In genomic region chr3:157268742-157269141, GRCm38 (mm10) we compare ENCODE assay signal across 16 mouse cellular contexts.
DNase-seq lines count a peak whose midpoint lies in the region; ATAC-seq and TF ChIP-seq lines count a peak whose summit lies in the region.
"Had no signal": no experiment of that assay in that cellular context is flagged by ENCODE, and none has a peak within 500 bp of the region (broad histone marks: within the 10 kb centered on the region; RNA-seq: fewer than 3 reads in every experiment).

No protein-coding gene starts in this region.

- H3K36me3 ChIP-seq in liver, embryonic 14.5 days (replicated peaks; ENCODE audit: control insufficient read depth, insufficient read depth, low read depth), result no peaks in the 10 kb centered on the region
- no peaks in the 10 kb centered on the region for H3K36me3 ChIP-seq in liver, embryonic 12.5 days
- no peaks in the 10 kb centered on the region for H3K36me3 ChIP-seq in ES-Bruce4 (ENCODE audit: control insufficient read depth, insufficient read depth, low read length, poor library complexity, severe bottlenecking)
- H3K36me3 ChIP-seq: embryonic facial prominence, embryonic 13.5 days; hindbrain, embryonic 12.5 days; limb, embryonic 15.5 days; lung, embryonic 15.5 days; midbrain, embryonic 13.5 days had no signal

- TF ChIP-seq POLR2A in cerebellum, adult 2 months (IDR thresholded peaks at IDR 0.05; ENCODE audit: borderline replicate concordance, insufficient read depth, low read length), result no peak
- no peak for TF ChIP-seq POLR2A in ES-Bruce4 (IDR thresholded peaks at IDR 0.05; ENCODE audit: insufficient read depth, low read length)
- no peak for TF ChIP-seq POLR2A in embryonic fibroblast, embryonic 13.5 days (IDR thresholded peaks at IDR 0.05; ENCODE audit: low read depth, low read length)

- TF ChIP-seq EP300 in liver, embryonic 14.5 days (IDR thresholded peaks at IDR 0.05; ENCODE audit: low read depth), result no peak
- no peak for TF ChIP-seq EP300 in ES-Bruce4 (IDR thresholded peaks at IDR 0.05; ENCODE audit: insufficient read depth, low read depth, low read length)

- WGBS in cerebellum, adult 2 months, result 75% methylated on average over 4 of the region's 4 CpGs
- 51% methylated on average over 4 of the region's 4 CpGs for WGBS in liver, embryonic 14.5 days (ENCODE audit: insufficient replicate concordance)
- WGBS in liver, embryonic 12.5 days (ENCODE audit: insufficient replicate concordance), result 48% methylated on average over 4 of the region's 4 CpGs

- TF ChIP-seq CTCF in cerebellum, adult 2 months (IDR thresholded peaks at IDR 0.05; ENCODE audit: borderline replicate concordance, insufficient read depth, low read depth, low read length), result peak; percentile 11; the same call in 1 of the 2 replicates
- TF ChIP-seq CTCF in liver, embryonic 14.5 days (IDR thresholded peaks at IDR 0.05; ENCODE audit: low read depth), result peak; percentile 27; the same call in 1 of the 2 replicates
- TF ChIP-seq CTCF in ES-Bruce4 (IDR thresholded peaks at IDR 0.05; ENCODE audit: low read depth, low read length), result peak; percentile 70
- TF ChIP-seq CTCF in embryonic fibroblast, embryonic 13.5 days (IDR thresholded peaks at IDR 0.05; ENCODE audit: borderline replicate concordance, insufficient read depth, low read length), result peak; percentile 1; the same call in 1 of the 2 replicates

- no peaks in the 10 kb centered on the region for H3K9me3 ChIP-seq in liver, embryonic 14.5 days (ENCODE audit: control insufficient read depth, low read length)
- no peaks in the 10 kb centered on the region for H3K9me3 ChIP-seq in liver, embryonic 12.5 days (replicated peaks)
- no peaks in the 10 kb centered on the region for H3K9me3 ChIP-seq in ES-Bruce4 (replicated peaks; ENCODE audit: control insufficient read depth, insufficient read depth, low read length, poor library complexity, severe bottlenecking)
- H3K9me3 ChIP-seq: embryonic facial prominence, embryonic 13.5 days; hindbrain, embryonic 12.5 days; limb, embryonic 15.5 days; lung, embryonic 15.5 days; midbrain, embryonic 13.5 days had no signal

- no peaks in the 10 kb centered on the region for H3K4me1 ChIP-seq in cerebellum, adult 2 months (ENCODE audit: control insufficient read depth, insufficient read depth, low read length)
- no peaks in the 10 kb centered on the region for H3K4me1 ChIP-seq in liver, embryonic 14.5 days (replicated peaks; ENCODE audit: control insufficient read depth in 2 of 2, insufficient read depth in 2 of 2, low read length in 1 of 2)
- H3K4me1 ChIP-seq in liver, embryonic 12.5 days, result no peaks in the 10 kb centered on the region
- H3K4me1 ChIP-seq in ES-Bruce4 (ENCODE audit: control insufficient read depth, insufficient read depth, low read length), result no peaks in the 10 kb centered on the region
- no peaks in the 10 kb centered on the region for H3K4me1 ChIP-seq in embryonic fibroblast, embryonic 13.5 days (ENCODE audit: control insufficient read depth, insufficient read depth, low read length)
- H3K4me1 ChIP-seq: embryonic facial prominence, embryonic 13.5 days; hindbrain, embryonic 12.5 days; limb, embryonic 15.5 days; lung, embryonic 15.5 days; midbrain, embryonic 13.5 days had no signal

- H3K9ac ChIP-seq in liver, embryonic 14.5 days (replicated peaks), result no peak overlapping the region
- H3K9ac ChIP-seq in liver, embryonic 12.5 days, result no peak overlapping the region
- no peak overlapping the region for H3K9ac ChIP-seq in ES-Bruce4 (ENCODE audit: low read depth, poor library complexity, severe bottlenecking)
- H3K9ac ChIP-seq: embryonic facial prominence, embryonic 13.5 days; hindbrain, embryonic 12.5 days; limb, embryonic 15.5 days; lung, embryonic 15.5 days; midbrain, embryonic 13.5 days had no signal

- no peak overlapping the region for H3K4me2 ChIP-seq in liver, embryonic 14.5 days (ENCODE audit: low read depth)
- H3K4me2 ChIP-seq in liver, embryonic 12.5 days, result no peak overlapping the region
- H3K4me2 ChIP-seq: embryonic facial prominence, embryonic 13.5 days; hindbrain, embryonic 12.5 days; limb, embryonic 15.5 days; lung, embryonic 15.5 days; midbrain, embryonic 13.5 days had no signal

- H3K4me3 ChIP-seq in cerebellum, adult 2 months (replicated peaks; ENCODE audit: insufficient read depth, low read depth, low read length), result no peak overlapping the region
- no peak overlapping the region for H3K4me3 ChIP-seq in liver, embryonic 14.5 days (ENCODE audit: insufficient read depth in 1 of 2, low read depth in 2 of 2, low read length in 2 of 2)
- H3K4me3 ChIP-seq in liver, embryonic 12.5 days, result no peak overlapping the region
- H3K4me3 ChIP-seq in ES-Bruce4 (ENCODE audit: low read depth, low read length), result no peak overlapping the region
- H3K4me3 ChIP-seq in embryonic fibroblast, embryonic 13.5 days (ENCODE audit: insufficient read depth, low read length), result no peak overlapping the region
- H3K4me3 ChIP-seq: embryonic facial prominence, embryonic 13.5 days; hindbrain, embryonic 12.5 days; limb, embryonic 15.5 days; lung, embryonic 15.5 days; midbrain, embryonic 13.5 days had no signal

- H3K27me3 ChIP-seq in cerebellum, adult 2 months (ENCODE audit: control insufficient read depth, insufficient read depth, low read length), result no peaks in the 10 kb centered on the region
- H3K27me3 ChIP-seq in liver, embryonic 14.5 days (ENCODE audit: control insufficient read depth, insufficient read depth, low read length), result no peaks in the 10 kb centered on the region
- no peaks in the 10 kb centered on the region for H3K27me3 ChIP-seq in liver, embryonic 12.5 days (replicated peaks)
- no peaks in the 10 kb centered on the region for H3K27me3 ChIP-seq in ES-Bruce4 (ENCODE audit: control insufficient read depth, insufficient read depth, low read length, poor library complexity, severe bottlenecking)
- H3K27me3 ChIP-seq: embryonic facial prominence, embryonic 13.5 days; hindbrain, embryonic 12.5 days; limb, embryonic 15.5 days; lung, embryonic 15.5 days; midbrain, embryonic 13.5 days had no signal

- DNase-seq in cerebellum, adult 2 months, result no peak
- no peak for DNase-seq in cerebellum, postnatal 25 days
- no peak for DNase-seq in liver, embryonic 14.5 days (ENCODE audit: low read depth in 3 of 3, low spot score in 3 of 3)
- DNase-seq in right cerebral cortex, adult 18-20 months, result no peak
- DNase-seq in layer of hippocampus, adult 11-12 months (ENCODE audit: low spot score), result no peak
- DNase-seq: adrenal gland, postnatal 10 days; cerebellum, adult 8-10 months; gastrocnemius, postnatal 10 days had no signal

- ATAC-seq in liver, embryonic 14.5 days (ENCODE audit: insufficient read depth), result no peak
- ATAC-seq in liver, embryonic 12.5 days, result no peak
- ATAC-seq: midbrain, embryonic 13.5 days had no signal

- H3K27ac ChIP-seq in cerebellum, adult 2 months (ENCODE audit: insufficient read depth, low read length), result no peak overlapping the region
- H3K27ac ChIP-seq in liver, embryonic 14.5 days, result no peak overlapping the region
- H3K27ac ChIP-seq in liver, embryonic 12.5 days, result no peak overlapping the region
- H3K27ac ChIP-seq in ES-Bruce4 (ENCODE audit: insufficient read depth, low read length), result no peak overlapping the region
- no peak overlapping the region for H3K27ac ChIP-seq in embryonic fibroblast, embryonic 13.5 days (ENCODE audit: insufficient read depth, low read length)
- H3K27ac ChIP-seq: embryonic facial prominence, embryonic 13.5 days; hindbrain, embryonic 12.5 days; limb, embryonic 15.5 days; lung, embryonic 15.5 days; midbrain, embryonic 13.5 days had no signal

Comparison
In these comparisons a context has a peak if more than half of its experiments do, and no peak if none do; other contexts are left out.
1. CTCF ChIP-seq: peak in every context shown above with its lines; median percentile 70 in ES-Bruce4; 27 in liver, embryonic 14.5 days; 11 in cerebellum, adult 2 months; 1 in embryonic fibroblast, embryonic 13.5 days.